Mouse (Mus musculus): ENCODE data around the gene Slc5a4a.

The Slc5a4a gene

DNA sequence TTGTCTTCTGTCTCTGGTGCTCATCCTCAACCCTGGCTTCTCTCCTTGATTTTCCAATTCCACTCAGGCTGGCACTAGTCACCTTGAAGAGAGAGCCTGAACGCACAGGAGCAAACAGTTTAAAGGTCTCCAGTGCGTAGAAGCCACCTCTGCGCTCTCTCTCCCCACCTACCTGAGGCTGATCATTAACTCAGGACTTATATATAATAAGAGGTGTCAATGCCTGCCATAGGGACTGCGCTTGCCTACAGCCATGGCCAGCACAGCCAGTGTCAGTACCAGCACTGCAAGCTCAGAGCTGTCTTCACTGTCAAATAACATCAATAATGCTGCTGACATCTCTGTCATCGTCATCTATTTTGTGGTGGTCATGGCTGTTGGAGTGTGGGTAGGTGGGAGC lies at the start of gene Slc5a4a:
Gene Slc5a4a, plus strand, starts transcription at position 174 of the 400 bp plus-strand sequence.
- Histone ChIP-seq H3K36me3 (ENCODE audit: control insufficient read depth, insufficient read depth, low read length, poor library complexity, severe bottlenecking) (no peaks in the 10 kb centered on the region), H3K27me3 (ENCODE audit: control insufficient read depth, insufficient read depth, low read length, poor library complexity, severe bottlenecking) (no peaks in the 10 kb centered on the region)
- DNase-seq (ENCODE audit: low read depth, low spot score): no peak

- no peaks in the 10 kb centered on the region for H3K36me3 ChIP-seq (ENCODE audit: control insufficient read depth, insufficient read depth, low read length, poor library complexity, severe bottlenecking)
- DNase-seq (ENCODE audit: low read depth, low spot score): no peak
- H3K27me3 ChIP-seq (ENCODE audit: control insufficient read depth, insufficient read depth, low read length, poor library complexity, severe bottlenecking): no peaks in the 10 kb centered on the region
Measured at GRCm38 (mm10) chr10:76110861-76111260, 36.4 kb upstream of the Slc5a4a start, which contains the start of gene Slc5a4b. Gene Slc5a4b (minus strand): TSS chr10:76110961.

- Histone ChIP-seq H3K36me3 (ENCODE audit: control insufficient read depth, insufficient read depth, low read length, poor library complexity, severe bottlenecking) (no peaks in the 10 kb centered on the region), H3K27me3 (ENCODE audit: control insufficient read depth, insufficient read depth, low read length, poor library complexity, severe bottlenecking) (no peaks in the 10 kb centered on the region)
- DNase-seq (ENCODE audit: low read depth, low spot score): peak; percentile 72
Measured at GRCm38 (mm10) chr10:76117966-76118365, 29.3 kb upstream of the Slc5a4a start.

- DNase-seq (ENCODE audit: low read depth, low spot score): peak; percentile 65
- H3K36me3 ChIP-seq (ENCODE audit: control insufficient read depth, insufficient read depth, low read length, poor library complexity, severe bottlenecking): no peaks in the 10 kb centered on the region
- H3K27me3 ChIP-seq (ENCODE audit: control insufficient read depth, insufficient read depth, low read length, poor library complexity, severe bottlenecking): no peaks in the 10 kb centered on the region
Measured at GRCm38 (mm10) chr10:76118741-76119140, 28.5 kb upstream of the Slc5a4a start.

- DNase-seq (ENCODE audit: low read depth, low spot score): no peak
- Histone ChIP-seq H3K36me3 (ENCODE audit: control insufficient read depth, insufficient read depth, low read length, poor library complexity, severe bottlenecking) (no peaks in the 10 kb centered on the region), H3K27me3 (ENCODE audit: control insufficient read depth, insufficient read depth, low read length, poor library complexity, severe bottlenecking) (no peaks in the 10 kb centered on the region)
Measured at GRCm38 (mm10) chr10:76120124-76120711, 27.0 kb upstream of the Slc5a4a start.

DNA sequence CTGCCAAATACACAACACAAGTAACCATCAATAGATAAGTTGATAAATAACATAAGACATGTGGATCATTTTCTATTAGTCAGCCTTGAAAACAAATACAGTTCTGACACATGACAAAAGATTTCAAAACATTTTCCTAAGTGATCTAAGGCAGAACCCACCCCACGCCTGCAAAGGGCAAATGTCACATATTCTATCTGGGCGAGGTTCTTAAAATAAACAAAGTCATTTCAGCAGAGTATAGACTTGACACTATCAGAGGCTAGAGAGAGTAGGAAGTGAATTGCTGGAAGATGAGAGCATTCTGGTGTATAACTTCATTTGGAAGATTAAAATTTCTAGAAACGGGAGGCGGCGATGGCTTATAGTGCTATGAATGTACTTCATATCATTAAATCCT lies 25.8 kb upstream of the Slc5a4a start:
- Histone ChIP-seq H3K36me3 (ENCODE audit: control insufficient read depth, insufficient read depth, low read length, poor library complexity, severe bottlenecking) (no peaks in the 10 kb centered on the region), H3K27me3 (ENCODE audit: control insufficient read depth, insufficient read depth, low read length, poor library complexity, severe bottlenecking) (no peaks in the 10 kb centered on the region)
- DNase-seq (ENCODE audit: low read depth, low spot score): no peak

- no peak for DNase-seq (ENCODE audit: low read depth, low spot score)
- Histone ChIP-seq H3K36me3 (ENCODE audit: control insufficient read depth, insufficient read depth, low read length, poor library complexity, severe bottlenecking) (no peaks in the 10 kb centered on the region), H3K27me3 (ENCODE audit: control insufficient read depth, insufficient read depth, low read length, poor library complexity, severe bottlenecking) (no peaks in the 10 kb centered on the region)
Measured at GRCm38 (mm10) chr10:76132506-76132905, 14.7 kb upstream of the Slc5a4a start.

DNA sequence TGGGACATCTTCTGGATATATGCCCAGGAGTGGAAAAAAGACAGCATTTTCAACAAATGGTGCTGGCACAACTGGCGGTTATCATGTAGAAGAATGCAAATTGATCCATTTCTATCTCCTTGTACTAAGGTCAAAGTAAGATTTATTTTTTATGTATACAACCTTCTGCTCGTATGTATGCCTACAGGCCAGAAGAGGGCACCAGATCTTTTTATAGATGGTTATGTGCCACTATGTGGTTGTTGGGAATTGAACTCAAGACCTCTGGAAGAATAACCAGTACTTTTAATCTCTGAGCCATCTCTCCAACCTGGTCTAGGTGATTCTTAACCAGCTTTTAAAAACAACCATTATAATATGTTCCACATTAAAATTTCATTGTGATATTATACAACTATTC lies 10.9 kb upstream of the Slc5a4a start:
- H3K36me3 ChIP-seq (ENCODE audit: control insufficient read depth, insufficient read depth, low read length, poor library complexity, severe bottlenecking): no peaks in the 10 kb centered on the region
- H3K27me3 ChIP-seq (ENCODE audit: control insufficient read depth, insufficient read depth, low read length, poor library complexity, severe bottlenecking): no peaks in the 10 kb centered on the region

GRCm38 (mm10) chr10:76146846-76147245 lies 405 bp upstream of the Slc5a4a start:
- DNase-seq (ENCODE audit: low read depth, low spot score): no peak
- Histone ChIP-seq H3K27me3 (ENCODE audit: control insufficient read depth, insufficient read depth, low read length, poor library complexity, severe bottlenecking) (no peaks in the 10 kb centered on the region), H3K36me3 (ENCODE audit: control insufficient read depth, insufficient read depth, low read length, poor library complexity, severe bottlenecking) (no peaks in the 10 kb centered on the region)

More for the DNA sequence above, 10.9 kb upstream of the Slc5a4a start:
- DNase-seq (ENCODE audit: low read depth, low spot score): no peak

- no peak for DNase-seq (ENCODE audit: low read depth, low spot score)
- no peaks in the 10 kb centered on the region for H3K36me3 ChIP-seq (ENCODE audit: control insufficient read depth, insufficient read depth, low read length, poor library complexity, severe bottlenecking)
Measured at GRCm38 (mm10) chr10:76155911-76156310, 8.7 kb downstream of the Slc5a4a start.

DNA sequence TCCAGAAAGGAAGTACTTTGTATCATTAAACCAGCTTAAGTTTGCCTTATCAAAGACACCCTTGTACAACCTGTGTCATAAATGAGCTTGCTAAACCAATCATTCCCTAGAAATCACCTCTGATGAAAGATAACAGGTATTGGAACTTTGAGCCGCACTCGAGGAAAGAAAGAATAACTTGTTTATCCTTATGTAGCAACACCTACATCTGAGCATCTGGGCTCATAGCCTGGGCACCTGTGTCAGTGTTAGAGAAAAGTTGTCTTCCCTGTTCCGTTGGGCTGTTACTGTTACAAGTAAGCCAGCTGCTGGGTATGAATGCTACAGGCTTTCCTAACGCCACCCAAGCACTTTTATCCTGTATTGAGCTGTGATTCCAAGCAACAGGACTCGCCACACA lies 10.3 kb downstream of the Slc5a4a start:
- no peak for DNase-seq (ENCODE audit: low read depth, low spot score)
- no peaks in the 10 kb centered on the region for H3K27me3 ChIP-seq (ENCODE audit: control insufficient read depth, insufficient read depth, low read length, poor library complexity, severe bottlenecking)
- H3K36me3 ChIP-seq (ENCODE audit: control insufficient read depth, insufficient read depth, low read length, poor library complexity, severe bottlenecking): no peaks in the 10 kb centered on the region

More at GRCm38 (mm10) chr10:76155911-76156310, 8.7 kb downstream of the Slc5a4a start:
- H3K27me3 ChIP-seq (ENCODE audit: control insufficient read depth, insufficient read depth, low read length, poor library complexity, severe bottlenecking): no peaks in the 10 kb centered on the region

DNA sequence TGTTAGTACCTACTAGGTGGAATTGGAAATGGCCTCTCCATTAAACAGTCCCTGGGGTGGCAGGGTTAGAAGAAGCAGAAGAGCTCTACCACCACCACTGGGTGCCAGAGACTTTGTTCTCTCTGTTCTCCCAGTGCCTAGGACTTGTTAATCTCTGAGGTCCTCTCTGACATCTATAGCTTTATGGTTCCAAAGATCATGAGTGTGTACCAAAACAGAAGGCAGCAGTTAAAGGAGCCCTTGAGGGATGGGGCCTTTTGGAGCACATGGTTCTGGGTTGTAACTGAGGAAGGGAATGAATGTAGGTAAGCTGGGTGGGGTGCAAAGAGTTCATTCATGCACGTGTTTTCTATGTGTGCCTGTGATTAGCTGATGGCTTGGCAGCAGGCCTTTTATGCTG lies 10.8 kb downstream of the Slc5a4a start:
- no peaks in the 10 kb centered on the region for H3K36me3 ChIP-seq (ENCODE audit: control insufficient read depth, insufficient read depth, low read length, poor library complexity, severe bottlenecking)
- H3K27me3 ChIP-seq (ENCODE audit: control insufficient read depth, insufficient read depth, low read length, poor library complexity, severe bottlenecking): no peaks in the 10 kb centered on the region
- no peak for DNase-seq (ENCODE audit: low read depth, low spot score)

DNA sequence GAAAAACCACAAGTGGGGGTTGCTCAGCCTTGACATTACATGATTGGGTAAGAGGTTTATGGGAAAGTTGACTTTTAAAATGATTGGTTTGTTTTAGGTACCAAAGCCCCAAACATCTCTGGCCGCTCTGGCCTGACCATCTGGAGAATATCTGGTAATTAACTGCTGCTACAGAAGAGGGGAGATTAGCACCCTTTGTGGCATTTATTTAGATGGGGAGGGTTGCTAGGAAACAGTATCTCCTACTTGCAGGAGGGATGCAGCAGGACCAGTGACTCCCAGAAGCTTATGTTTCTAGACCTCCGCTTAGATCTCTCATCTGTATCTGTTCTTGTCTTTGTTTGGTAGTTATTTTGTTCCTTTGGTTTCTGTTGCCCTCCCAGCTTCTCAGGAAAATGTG lies 27.6 kb downstream of the Slc5a4a start:
- no peak for DNase-seq (ENCODE audit: low read depth, low spot score)
- Histone ChIP-seq H3K27me3 (ENCODE audit: control insufficient read depth, insufficient read depth, low read length, poor library complexity, severe bottlenecking) (no peaks in the 10 kb centered on the region), H3K36me3 (ENCODE audit: control insufficient read depth, insufficient read depth, low read length, poor library complexity, severe bottlenecking) (no peaks in the 10 kb centered on the region)

GRCm38 (mm10) chr10:76185216-76185615 lies 38.0 kb downstream of the Slc5a4a start:
- Histone ChIP-seq H3K27me3 (ENCODE audit: control insufficient read depth, insufficient read depth, low read length, poor library complexity, severe bottlenecking) (no peaks in the 10 kb centered on the region), H3K36me3 (ENCODE audit: control insufficient read depth, insufficient read depth, low read length, poor library complexity, severe bottlenecking) (no peaks in the 10 kb centered on the region)
- DNase-seq (ENCODE audit: low read depth, low spot score): no peak

- Histone ChIP-seq H3K36me3 (ENCODE audit: control insufficient read depth, insufficient read depth, low read length, poor library complexity, severe bottlenecking) (no peaks in the 10 kb centered on the region), H3K27me3 (ENCODE audit: control insufficient read depth, insufficient read depth, low read length, poor library complexity, severe bottlenecking) (no peaks in the 10 kb centered on the region)
- DNase-seq (ENCODE audit: low read depth, low spot score): no peak
Measured at GRCm38 (mm10) chr10:76188010-76188409, 40.8 kb downstream of the Slc5a4a start.

DNA sequence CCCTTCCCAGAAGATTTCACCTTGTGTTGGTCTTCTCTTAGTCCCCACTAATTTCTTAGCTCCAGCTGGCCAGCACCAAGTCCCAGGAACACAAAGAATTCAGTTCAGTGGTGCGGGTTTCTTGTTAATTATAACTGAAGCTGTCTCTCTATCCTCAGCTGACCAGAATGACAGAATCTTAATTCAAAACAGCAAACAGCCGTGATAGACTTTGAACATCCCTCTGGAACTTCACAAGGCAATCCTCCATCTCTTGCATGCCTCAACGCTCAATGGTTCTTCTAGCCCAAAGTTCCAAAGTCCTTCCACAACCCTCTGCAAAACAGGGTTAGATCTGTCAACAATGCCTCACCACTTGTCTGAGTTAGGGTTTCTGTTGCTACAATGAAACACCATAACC lies 54.2 kb downstream of the Slc5a4a start:
- no peaks in the 10 kb centered on the region for H3K36me3 ChIP-seq (ENCODE audit: control insufficient read depth, insufficient read depth, low read length, poor library complexity, severe bottlenecking)
- DNase-seq (ENCODE audit: low read depth, low spot score): no peak

More for the DNA sequence above, 54.2 kb downstream of the Slc5a4a start:
- H3K27me3 ChIP-seq (ENCODE audit: control insufficient read depth, insufficient read depth, low read length, poor library complexity, severe bottlenecking): no peaks in the 10 kb centered on the region

All from splenic B cell, adult 2 months (primary cell).